Mouse (Mus musculus): ENCODE measurements around the gene Fis1. TPM values are rescaled to one million over a fixed set of nuclear protein-coding genes. Genes with fewer than 3 reads are reported as not detected.

Fis1 gene
- polyA plus RNA-seq, 1 experiment from 2014 or later: 255 TPM

DNA sequence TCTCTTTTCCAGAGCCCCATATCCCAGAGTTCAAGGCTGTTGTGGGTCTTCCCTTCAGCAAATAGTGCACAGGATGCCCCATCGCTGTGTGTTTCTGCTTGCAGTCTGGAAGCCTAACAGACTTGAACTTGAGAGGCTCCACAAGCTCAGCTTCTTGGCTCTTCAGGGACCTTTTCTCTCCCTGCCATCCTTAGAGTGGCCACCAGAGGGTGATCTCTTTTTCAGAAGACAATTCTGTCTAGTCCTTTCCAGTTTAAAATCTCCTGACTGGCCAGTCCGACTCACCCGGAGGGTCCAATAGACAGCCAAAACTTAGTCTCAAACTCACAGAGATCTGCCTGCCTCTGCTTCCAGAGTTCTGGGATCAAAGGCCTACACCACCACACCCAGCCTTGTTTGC, 56.9 kb downstream of the Fis1 start:
- H3K4me2 ChIP-seq (replicated peaks; ENCODE audit: low read depth): no peak overlapping the region
- DNase-seq (ENCODE audit: low spot score) (no peak), ATAC-seq (ENCODE audit: low FRiP score, low TSS enrichment) (no peak; the same call in 1 of the 2 replicates)
- no peak overlapping the region for H3K4me3 ChIP-seq (ENCODE audit: low read depth, low read length)
- WGBS: 28% methylated on average over 3 of the region's 3 CpGs
- no peak overlapping the region for H3K9ac ChIP-seq (ENCODE audit: low read length)
- no peaks in the 10 kb centered on the region for H3K27me3 ChIP-seq (ENCODE audit: control insufficient read depth, insufficient read depth, low read length)
- TF ChIP-seq EP300 (optimal IDR thresholded peaks at IDR 0.05): no peak
- peak; percentile 74 for TF ChIP-seq CTCF (IDR thresholded peaks at IDR 0.05; ENCODE audit: low read depth)
- H3K27ac ChIP-seq (replicated peaks): no peak overlapping the region
- H3K4me1 ChIP-seq (replicated peaks; ENCODE audit: control insufficient read depth, insufficient read depth): no peaks in the 10 kb centered on the region
- no peaks in the 10 kb centered on the region for H3K9me3 ChIP-seq (ENCODE audit: control insufficient read depth, low read length)
- H3K36me3 ChIP-seq (ENCODE audit: control insufficient read depth, insufficient read depth, low read length): no peaks in the 10 kb centered on the region

DNA sequence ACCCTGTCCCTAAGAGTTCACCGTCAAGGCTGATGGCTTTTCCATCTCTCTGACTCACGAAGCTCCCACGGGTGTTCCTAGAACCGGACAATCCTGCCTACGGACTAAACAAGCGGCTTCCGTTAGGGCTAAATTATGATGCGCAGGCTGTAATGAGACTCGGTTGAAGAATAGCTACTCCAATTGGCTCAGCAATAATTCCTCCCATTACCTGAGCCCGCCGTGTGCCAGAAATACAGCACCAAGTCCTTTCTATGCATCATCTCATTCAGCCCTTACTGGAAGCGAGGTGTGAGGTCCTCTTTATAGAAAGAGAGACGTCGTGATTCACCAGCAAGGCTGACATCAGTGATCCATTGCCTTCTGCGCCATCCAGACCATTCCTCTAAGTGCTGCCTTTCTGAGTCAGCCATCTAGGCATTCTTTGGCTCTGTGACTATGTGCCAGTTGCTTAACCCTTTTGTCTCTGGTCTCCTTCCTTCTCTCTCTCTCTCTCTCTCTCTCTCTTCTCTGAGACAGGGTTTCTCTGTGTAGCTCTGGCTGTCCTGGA, 59.4 kb downstream of the Fis1 start:
- Histone ChIP-seq H3K36me3 (ENCODE audit: control insufficient read depth, insufficient read depth, low read length) (no peaks in the 10 kb centered on the region), H3K27ac (replicated peaks) (no peak overlapping the region), H3K9me3 (ENCODE audit: control insufficient read depth, low read length) (no peaks in the 10 kb centered on the region), H3K9ac (ENCODE audit: low read length) (no peak overlapping the region), H3K27me3 (ENCODE audit: control insufficient read depth, insufficient read depth, low read length) (no peaks in the 10 kb centered on the region), H3K4me2 (replicated peaks; ENCODE audit: low read depth) (no peak overlapping the region), H3K4me3 (ENCODE audit: low read depth, low read length) (no peak overlapping the region), H3K4me1 (replicated peaks; ENCODE audit: control insufficient read depth, insufficient read depth) (no peaks in the 10 kb centered on the region)
- DNase-seq (ENCODE audit: low spot score): no peak
- ATAC-seq (ENCODE audit: low FRiP score, low TSS enrichment): no peak
- WGBS: 63% methylated on average over 15 of the region's 15 CpGs
- TF ChIP-seq EP300 (optimal IDR thresholded peaks at IDR 0.05): no peak
- no peak for TF ChIP-seq CTCF (IDR thresholded peaks at IDR 0.05; ENCODE audit: low read depth)

MicroRNA genes within 50 kb of the gene (microRNA counts, 519-probe panel; counts per million panel counts)
- not detected for microRNA mmu-miR-702

Small RNA genes within 50 kb of the gene (microRNA-seq; reads per million reads assigned to microRNA genes)
- 12.5 reads per million, percentile 19 among the genes with 10 or more reads in this experiment for gene Mir702

Other genes with a start within 250 kb of the Fis1 start
- gene Col26a1, start 70.1 kb upstream of the Fis1 start, polyA plus RNA-seq (2015; fragmentation: Nextera tagmentation; extraction: Ambion mirVana): 2.9 and 3.5 TPM in 2 replicates
- gene Ift22, start 45.1 kb upstream of the Fis1 start, polyA plus RNA-seq (2015; fragmentation: Nextera tagmentation; extraction: Ambion mirVana): 26.1 and 28.4 TPM in 2 replicates
- 5.1 and 6.8 TPM in 2 replicates for gene Cldn15, start 13.3 kb downstream of the Fis1 start, polyA plus RNA-seq (2015; fragmentation: Nextera tagmentation; extraction: Ambion mirVana)
- gene Plod3, start 33.7 kb downstream of the Fis1 start, polyA plus RNA-seq (2015; fragmentation: Nextera tagmentation; extraction: Ambion mirVana): 16.4 and 17.2 TPM in 2 replicates
- gene Znhit1, start 34.7 kb downstream of the Fis1 start, polyA plus RNA-seq (2015; fragmentation: Nextera tagmentation; extraction: Ambion mirVana): 81.0 and 89.1 TPM in 2 replicates
- gene Vgf, start 73.1 kb downstream of the Fis1 start, polyA plus RNA-seq (2015; fragmentation: Nextera tagmentation; extraction: Ambion mirVana): 1.8 TPM in 2 replicates
- 140 and 146 TPM in 2 replicates for gene Ap1s1, start 92.9 kb downstream of the Fis1 start, polyA plus RNA-seq (2015; fragmentation: Nextera tagmentation; extraction: Ambion mirVana)
- 0.25 and 0.27 TPM in 2 replicates for gene Serpine1, start 119.0 kb downstream of the Fis1 start, polyA plus RNA-seq (2015; fragmentation: Nextera tagmentation; extraction: Ambion mirVana)
- 4.4 and 4.5 TPM in 2 replicates for gene Trim56, start 162.9 kb downstream of the Fis1 start, polyA plus RNA-seq (2015; fragmentation: Nextera tagmentation; extraction: Ambion mirVana)
- 0.68 and 0.75 TPM in 2 replicates for gene Muc3, start 196.0 kb downstream of the Fis1 start, polyA plus RNA-seq (2015; fragmentation: Nextera tagmentation; extraction: Ambion mirVana)

Measured in stomach, postnatal 0 days (tissue).